Mouse (Mus musculus): ENCODE measurements around the gene Rgl1. TPM values are rescaled to one million over a fixed set of nuclear protein-coding genes. Genes with fewer than 3 reads are reported as not detected.

Gene Rgl1
- polyA plus RNA-seq, 1 experiment, result 73.2 TPM

- Histone ChIP-seq H3K27me3 (replicated peaks; ENCODE audit: control insufficient read depth, insufficient read depth, low read length) (no peaks in the 10 kb centered on the region; the same call in 1 of the 2 replicates), H3K4me1 (ENCODE audit: control insufficient read depth, insufficient read depth, low read length) (no peaks in the 10 kb centered on the region), H3K4me3 (ENCODE audit: insufficient read depth, low read depth, low read length) (no peak overlapping the region), H3K27ac (ENCODE audit: insufficient read depth, low read depth, low read length) (peak overlapping the region; percentile 54), H3K36me3 (ENCODE audit: control insufficient read depth, insufficient read depth, low read length) (no peaks in the 10 kb centered on the region; the same call in 1 of the 2 replicates)
- WGBS, result 12% methylated on average over 11 of the region's 11 CpGs
- peak; percentile 86 for DNase-seq
- no peak for TF ChIP-seq CTCF (conservative IDR thresholded peaks at IDR 0.05; ENCODE audit: insufficient read depth, insufficient read length, low read depth, low read length)
- TF ChIP-seq POLR2A (IDR thresholded peaks at IDR 0.05; ENCODE audit: low read depth, low read length), result no peak
Measured at GRCm38 (mm10) chr1:152497581-152497980, 268.6 kb downstream of the Rgl1 start.

DNA sequence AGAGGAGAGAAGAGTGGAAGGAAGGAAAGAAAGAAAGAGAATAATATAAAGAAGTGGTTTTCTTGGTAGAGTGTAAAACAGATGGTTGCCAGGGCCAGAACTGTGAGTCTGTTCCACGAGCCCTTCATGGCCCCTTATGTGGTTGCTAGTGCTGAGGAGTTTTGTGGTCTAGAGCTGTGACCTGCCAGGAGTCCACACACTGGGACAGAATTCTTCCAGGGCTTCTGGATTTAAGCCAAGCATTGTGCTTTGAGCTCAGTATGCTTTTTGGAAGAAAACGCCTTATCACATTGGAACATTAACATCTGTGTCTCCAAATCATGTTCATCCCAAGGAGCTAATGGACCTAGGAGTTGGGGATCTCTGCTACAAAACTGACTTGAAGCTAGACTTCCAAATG, 269.3 kb downstream of the Rgl1 start:
- WGBS, result 68% methylated on average over 2 of the region's 2 CpGs
- peak overlapping the region; percentile 32; the same call in 1 of the 2 replicates for H3K27ac ChIP-seq (ENCODE audit: insufficient read depth, low read depth, low read length)

DNA sequence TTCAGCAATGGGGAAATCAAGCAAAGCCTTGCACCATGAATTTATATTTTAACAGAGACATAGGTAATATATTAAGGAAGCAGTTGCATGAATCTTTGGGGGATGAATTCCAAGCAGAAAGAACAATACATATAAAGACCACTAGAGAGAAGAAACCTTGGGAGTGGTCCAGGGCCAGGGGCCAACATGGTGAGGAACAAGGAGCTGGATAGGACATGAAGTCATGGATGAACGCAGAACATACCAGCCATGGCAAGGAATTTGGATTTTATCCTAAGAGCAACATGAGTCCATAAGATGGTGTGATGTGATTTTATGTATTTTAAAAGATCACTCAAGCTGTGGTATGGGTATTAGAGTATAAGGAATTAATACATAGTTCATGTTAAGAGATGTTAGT, 273.9 kb downstream of the Rgl1 start:
- Histone ChIP-seq H3K36me3 (ENCODE audit: control insufficient read depth, insufficient read depth, low read length) (no peaks in the 10 kb centered on the region; the same call in 1 of the 2 replicates), H3K27ac (ENCODE audit: insufficient read depth, low read depth, low read length) (no peak overlapping the region), H3K4me1 (ENCODE audit: control insufficient read depth, insufficient read depth, low read length) (0 out of 2 replicates have a peak, but pooled peaks cover 3% of the 10 kb centered on the region), H3K4me3 (ENCODE audit: insufficient read depth, low read depth, low read length) (no peak overlapping the region), H3K27me3 (replicated peaks; ENCODE audit: control insufficient read depth, insufficient read depth, low read length) (no peaks in the 10 kb centered on the region; the same call in 1 of the 2 replicates)
- TF ChIP-seq CTCF (conservative IDR thresholded peaks at IDR 0.05; ENCODE audit: insufficient read depth, insufficient read length, low read depth, low read length) (no peak), POLR2A (IDR thresholded peaks at IDR 0.05; ENCODE audit: low read depth, low read length) (no peak)
- 100% methylated on average over 1 of the region's 1 CpGs for WGBS
- DNase-seq, result no peak

More for the DNA sequence above, 269.3 kb downstream of the Rgl1 start:
- TF ChIP-seq CTCF (conservative IDR thresholded peaks at IDR 0.05; ENCODE audit: insufficient read depth, insufficient read length, low read depth, low read length) (no peak), POLR2A (IDR thresholded peaks at IDR 0.05; ENCODE audit: low read depth, low read length) (no peak)
- DNase-seq, result peak; percentile 60
- no peaks in the 10 kb centered on the region for H3K4me1 ChIP-seq (ENCODE audit: control insufficient read depth, insufficient read depth, low read length)
- H3K36me3 ChIP-seq (ENCODE audit: control insufficient read depth, insufficient read depth, low read length), result no peaks in the 10 kb centered on the region; the same call in 1 of the 2 replicates
- H3K27me3 ChIP-seq (replicated peaks; ENCODE audit: control insufficient read depth, insufficient read depth, low read length), result no peaks in the 10 kb centered on the region; the same call in 1 of the 2 replicates
- H3K4me3 ChIP-seq (ENCODE audit: insufficient read depth, low read depth, low read length), result no peak overlapping the region

GRCm38 (mm10) chr1:152490842-152491241, 275.3 kb downstream of the Rgl1 start:
- Histone ChIP-seq H3K4me1 (ENCODE audit: control insufficient read depth, insufficient read depth, low read length) (0 out of 2 replicates have a peak, but pooled peaks cover 3% of the 10 kb centered on the region), H3K27ac (ENCODE audit: insufficient read depth, low read depth, low read length) (no peak overlapping the region), H3K36me3 (ENCODE audit: control insufficient read depth, insufficient read depth, low read length) (no peaks in the 10 kb centered on the region; the same call in 1 of the 2 replicates), H3K4me3 (ENCODE audit: insufficient read depth, low read depth, low read length) (no peak overlapping the region), H3K27me3 (replicated peaks; ENCODE audit: control insufficient read depth, insufficient read depth, low read length) (no peaks in the 10 kb centered on the region; the same call in 1 of the 2 replicates)
- TF ChIP-seq CTCF (conservative IDR thresholded peaks at IDR 0.05; ENCODE audit: insufficient read depth, insufficient read length, low read depth, low read length) (no peak), POLR2A (IDR thresholded peaks at IDR 0.05; ENCODE audit: low read depth, low read length) (no peak)
- DNase-seq, result peak; percentile 80
- 53% methylated on average over 1 of the region's 1 CpGs for WGBS

GRCm38 (mm10) chr1:152476126-152476525, 290.0 kb downstream of the Rgl1 start:
- Histone ChIP-seq H3K27ac (ENCODE audit: insufficient read depth, low read depth, low read length) (no peak overlapping the region), H3K36me3 (ENCODE audit: control insufficient read depth, insufficient read depth, low read length) (no peaks in the 10 kb centered on the region)
- DNase-seq, result peak; percentile 42

GRCm38 (mm10) chr1:152468443-152468842, 297.7 kb downstream of the Rgl1 start:
- H3K27me3 ChIP-seq (replicated peaks; ENCODE audit: control insufficient read depth, insufficient read depth, low read length), result no peaks in the 10 kb centered on the region
- no peak for DNase-seq
- H3K36me3 ChIP-seq (ENCODE audit: control insufficient read depth, insufficient read depth, low read length), result no peaks in the 10 kb centered on the region
- TF ChIP-seq POLR2A (IDR thresholded peaks at IDR 0.05; ENCODE audit: low read depth, low read length) (no peak), CTCF (conservative IDR thresholded peaks at IDR 0.05; ENCODE audit: insufficient read depth, insufficient read length, low read depth, low read length) (no peak)
- 73% methylated on average over 9 of the region's 9 CpGs for WGBS
- H3K4me3 ChIP-seq (ENCODE audit: insufficient read depth, low read depth, low read length), result no peak overlapping the region
- no peak overlapping the region for H3K27ac ChIP-seq (ENCODE audit: insufficient read depth, low read depth, low read length)
- no peaks in the 10 kb centered on the region for H3K4me1 ChIP-seq (ENCODE audit: control insufficient read depth, insufficient read depth, low read length)

More at GRCm38 (mm10) chr1:152476126-152476525, 290.0 kb downstream of the Rgl1 start:
- no peaks in the 10 kb centered on the region for H3K4me1 ChIP-seq (ENCODE audit: control insufficient read depth, insufficient read depth, low read length)
- no peaks in the 10 kb centered on the region for H3K27me3 ChIP-seq (replicated peaks; ENCODE audit: control insufficient read depth, insufficient read depth, low read length)
- no peak overlapping the region for H3K4me3 ChIP-seq (ENCODE audit: insufficient read depth, low read depth, low read length)
- no peak for TF ChIP-seq CTCF (conservative IDR thresholded peaks at IDR 0.05; ENCODE audit: insufficient read depth, insufficient read length, low read depth, low read length)
- TF ChIP-seq POLR2A (IDR thresholded peaks at IDR 0.05; ENCODE audit: low read depth, low read length), result no peak
- 58% methylated on average over 4 of the region's 4 CpGs for WGBS

Other genes with a start within 250 kb of the Rgl1 start
- not detected in 2 replicates for gene Apobec4, start 15.8 kb downstream of the Rgl1 start, polyA plus RNA-seq (2012; rRNA removed)
- 67.4 and 67.5 TPM in 2 replicates for gene Arpc5, start 191 bp upstream of the Rgl1 start, polyA plus RNA-seq (2012; rRNA removed)
- 2.6 and 4.2 TPM in 2 replicates for gene Ncf2, start 33.8 kb upstream of the Rgl1 start, polyA plus RNA-seq (2012; rRNA removed)
- gene Smg7, start 136.3 kb upstream of the Rgl1 start, polyA plus RNA-seq (2012; rRNA removed), result 46.8 and 56.1 TPM in 2 replicates
- gene Nmnat2, start 188.6 kb upstream of the Rgl1 start, polyA plus RNA-seq (2012; rRNA removed), result 0.27 and 0.41 TPM in 2 replicates